Mouse (Mus musculus) heart, postnatal 0 days (tissue): ENCODE measurements at regions not wholly inside any gene's neighbourhood (a gene's known extent, or its start where the extent isn't known, plus 50 kb on each side); places are given as distances from the start of the nearest gene placed in this dataset.

ENCODE experiments used
- CTCF ChIP-seq: IDR thresholded peaks from 2 replicates; pipeline ENCODE4 v1.5.1; 2016; ENCODE audit warnings: antibody characterized with exemption, control low read depth, low read depth
- EP300 ChIP-seq: IDR thresholded peaks from 2 replicates; pipeline ENCODE4 v1.6.1; 2016; ENCODE audit warnings: antibody characterized with exemption, low read depth

DNA sequence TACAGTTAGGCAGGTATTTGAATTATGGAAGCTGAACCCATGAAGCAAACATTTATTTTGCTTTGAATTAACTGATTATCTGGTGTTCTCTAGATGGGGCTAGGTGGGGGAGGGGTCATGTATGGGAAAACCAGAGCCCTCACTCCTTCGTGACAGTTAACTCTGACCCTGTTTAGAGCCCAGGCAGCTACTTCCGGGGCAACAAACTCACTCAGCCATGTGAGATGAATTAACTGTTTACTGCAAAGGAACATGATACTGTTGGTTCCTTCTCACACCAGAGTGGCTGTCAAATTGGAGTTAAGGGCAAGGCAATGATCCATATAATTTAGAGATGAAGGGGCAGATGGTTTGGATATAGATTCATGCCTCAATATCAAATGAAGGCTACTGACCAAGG, 458.5 kb downstream of the Wdr11 start:
- TF ChIP-seq CTCF (no peak), EP300 (no peak)
